Mouse (Mus musculus): ENCODE data around the gene Zc3h8.

GRCm38 (mm10) chr2:128947962-128948588, 4.2 kb upstream of the Zc3h8 start:
- peak; percentile 40 for TF ChIP-seq CTCF (conservative IDR thresholded peaks at IDR 0.05; ENCODE audit: insufficient read depth, insufficient read length, low read depth, low read length)
- TF ChIP-seq POLR2A (IDR thresholded peaks at IDR 0.05; ENCODE audit: low read depth, low read length): no peak

Measured in kidney, adult 2 months (tissue).